Mouse (Mus musculus): ENCODE data around the gene Kdm2b. TPM values are rescaled to one million over a fixed set of nuclear protein-coding genes. Genes with fewer than 3 reads are reported as not detected.

Gene Kdm2b
- polyA plus RNA-seq, 1 experiment from 2014 or later: 35.6 TPM

DNA sequence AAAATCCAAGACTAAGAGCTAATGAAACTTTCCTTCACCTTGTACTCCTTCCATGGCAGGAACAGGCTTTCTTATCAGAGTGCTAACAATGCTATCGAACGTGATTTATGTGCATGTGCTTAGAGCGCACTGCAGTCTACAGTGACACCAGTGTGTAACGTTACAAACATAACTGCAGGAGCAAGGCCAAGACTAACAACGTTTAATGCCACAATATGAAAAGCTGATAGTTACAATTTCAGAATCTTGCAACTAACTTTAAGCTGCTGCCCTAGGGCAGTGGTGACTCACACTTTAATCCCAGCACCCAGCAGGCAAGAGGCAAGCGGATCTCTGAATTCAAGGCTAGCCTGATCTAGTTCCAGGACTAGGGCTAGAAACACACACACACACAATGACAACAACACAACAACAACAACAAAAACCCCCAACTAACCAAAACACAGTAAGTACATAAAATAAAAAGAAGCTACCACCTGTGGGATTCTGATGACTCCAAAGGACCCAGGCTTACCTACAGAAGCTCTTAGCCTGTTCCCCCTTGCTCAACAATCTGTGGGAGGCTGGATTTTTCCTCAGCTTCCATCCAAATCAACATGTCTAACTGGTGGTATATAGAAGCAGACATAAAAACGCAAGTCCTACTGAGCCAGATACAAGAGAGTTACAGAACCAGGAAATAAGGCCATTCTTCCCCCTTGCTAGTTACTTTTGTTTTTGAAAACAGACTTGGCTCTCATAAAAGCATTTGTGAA is 104.9 kb downstream of the Kdm2b start:
- in situ Hi-C loops (cut with MboI; ENCODE audit: low pct_unique_long_range_greater_than_20kb): no loop called here
- ChIA-PET POLR2A (interaction anchor here (0.5 to 1.4 kb wide), 3 partner anchors 13 to 66 kb away, joined by 3 to 4 read pairs (median 3); no protein-coding TSS in a partner anchor), CTCF (interaction anchor here (1.0 to 2.8 kb wide), 3 partner anchors 9 to 72 kb away, joined by 4 to 8 read pairs (median 8); no protein-coding TSS in a partner anchor)
- H3K27me3 ChIP-seq: no peaks in the 10 kb centered on the region
- no peak for ATAC-seq
- peak; percentile 47 for DNase-seq (ENCODE audit: low read depth, low spot score)
- TF ChIP-seq CTCF (IDR thresholded peaks at IDR 0.05): no peak

DNA sequence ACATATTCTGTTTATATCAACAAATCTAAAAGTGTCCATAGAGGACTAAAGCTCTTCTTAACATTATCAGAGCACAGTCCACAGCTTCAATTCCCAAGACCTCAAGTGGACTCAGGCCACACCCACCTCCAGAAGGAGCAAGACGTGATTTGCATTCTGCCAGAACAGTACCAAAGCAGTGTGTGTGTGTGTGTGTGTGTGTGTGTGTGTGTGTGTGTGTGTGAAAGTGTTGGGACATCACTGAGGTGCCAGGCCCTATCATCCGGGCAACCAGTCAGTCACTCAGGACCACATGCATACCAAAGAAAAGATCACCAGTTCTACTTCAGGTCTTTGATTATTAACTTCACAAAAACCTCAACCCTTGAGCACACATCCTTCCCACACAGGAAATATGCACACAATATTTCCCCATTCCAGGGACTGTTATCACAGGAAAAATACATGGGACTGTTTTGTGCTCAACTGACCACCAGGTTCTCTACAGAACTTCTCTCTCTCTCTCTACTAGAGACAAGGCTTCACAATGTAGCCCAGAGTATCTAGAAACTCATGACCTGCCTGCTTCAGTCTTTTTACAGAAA is 105.9 kb downstream of the Kdm2b start:
- TF ChIP-seq CTCF (IDR thresholded peaks at IDR 0.05): no peak
- H3K27me3 ChIP-seq: no peaks in the 10 kb centered on the region
- ChIA-PET POLR2A (interaction anchor here (0.7 to 1.4 kb wide), 3 partner anchors 15 to 161 kb away, joined by 3 read pairs; no protein-coding TSS in a partner anchor), CTCF (interaction anchor here (1.4 to 2.8 kb wide), 3 partner anchors 10 to 72 kb away, joined by 4 to 8 read pairs (median 4); no protein-coding TSS in a partner anchor)
- in situ Hi-C loops (cut with MboI; ENCODE audit: low pct_unique_long_range_greater_than_20kb): no loop called here
- no peak for DNase-seq (ENCODE audit: low read depth, low spot score)
- no peak for ATAC-seq

DNA sequence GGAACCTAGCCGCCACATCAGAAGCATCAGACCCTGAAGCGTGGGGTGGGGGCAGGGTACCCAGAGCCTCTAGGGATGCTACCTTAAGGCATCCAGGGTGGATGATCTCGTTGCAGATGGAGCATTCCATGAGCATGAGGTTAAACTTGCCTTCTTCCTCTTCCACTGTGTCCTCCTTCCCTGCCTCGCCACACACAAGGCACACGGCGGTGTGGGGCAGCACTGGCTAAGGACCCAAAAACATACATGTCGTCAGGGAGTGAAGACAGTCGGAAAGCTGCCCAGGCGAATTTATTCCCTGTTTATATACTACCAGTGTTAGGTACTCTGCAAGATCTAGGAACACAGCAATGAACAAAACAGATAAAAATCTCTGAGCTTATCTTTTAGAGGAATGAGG is 106.4 kb downstream of the Kdm2b start:
- in situ Hi-C loops (cut with MboI; ENCODE audit: low pct_unique_long_range_greater_than_20kb): no loop called here
- TF ChIP-seq CTCF (IDR thresholded peaks at IDR 0.05): no peak
- DNase-seq (ENCODE audit: low read depth, low spot score): no peak
- CTCF ChIA-PET: interaction anchor here (0.9 to 2.8 kb wide), 5 partner anchors 10 to 71 kb away, joined by 3 to 8 read pairs (median 4); no protein-coding TSS in a partner anchor
- no peaks in the 10 kb centered on the region for H3K27me3 ChIP-seq
- ATAC-seq: no peak
- POLR2A ChIA-PET: interaction anchor here (0.7 kb wide), 2 partner anchors 40 to 162 kb away, joined by 3 read pairs; no protein-coding TSS in a partner anchor

DNA sequence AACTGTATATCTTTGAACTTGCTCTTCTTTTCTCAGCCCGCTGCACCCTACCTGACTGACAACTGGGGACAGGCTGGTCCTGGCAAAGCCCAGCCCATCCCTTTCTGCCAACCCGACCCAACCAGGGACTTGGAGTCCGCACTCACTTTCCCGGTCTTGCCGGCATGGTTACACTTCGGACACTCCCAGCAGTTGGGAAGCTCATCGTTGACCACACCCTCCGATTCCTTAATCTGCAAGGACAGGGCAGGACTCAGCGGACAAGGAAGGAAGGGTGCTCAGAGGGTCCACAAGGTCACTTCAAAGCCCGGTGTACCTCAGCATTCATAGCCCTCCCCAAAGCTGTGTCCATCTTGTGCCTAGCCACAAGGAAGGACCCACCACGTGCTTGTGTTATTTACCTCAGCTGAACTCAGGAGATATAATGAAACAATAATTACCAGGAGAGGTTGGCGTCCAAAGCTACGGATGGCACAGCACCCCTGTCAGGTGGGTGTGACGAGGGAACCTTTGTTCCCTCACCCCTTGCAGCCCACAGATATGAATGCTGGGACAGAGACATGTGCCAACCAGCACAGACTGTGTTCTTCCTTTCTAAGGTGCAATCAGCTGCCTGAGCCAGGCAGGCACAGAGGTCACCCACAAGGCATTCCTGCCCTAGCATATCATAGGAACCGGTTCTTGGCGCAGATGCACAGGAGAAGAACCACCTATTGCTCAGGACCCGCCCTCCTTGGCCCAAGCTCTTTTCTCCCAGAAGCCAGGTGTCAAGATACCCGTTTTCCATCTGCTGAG is 107.2 kb downstream of the Kdm2b start:
- DNase-seq (ENCODE audit: low read depth, low spot score) (no peak), ATAC-seq (no peak)
- TF ChIP-seq CTCF (IDR thresholded peaks at IDR 0.05): no peak
- CTCF ChIA-PET: interaction anchor here (0.8 to 2.8 kb wide), 10 partner anchors 9 to 71 kb away, joined by 3 to 13 read pairs (median 4); no protein-coding TSS in a partner anchor
- H3K27me3 ChIP-seq: no peaks in the 10 kb centered on the region
- in situ Hi-C loops (cut with MboI; ENCODE audit: low pct_unique_long_range_greater_than_20kb): no loop called here
- POLR2A ChIA-PET: interaction anchor here (0.7 kb wide), 1 partner anchor 41 kb away, joined by 3 read pairs; no protein-coding TSS in a partner anchor

DNA sequence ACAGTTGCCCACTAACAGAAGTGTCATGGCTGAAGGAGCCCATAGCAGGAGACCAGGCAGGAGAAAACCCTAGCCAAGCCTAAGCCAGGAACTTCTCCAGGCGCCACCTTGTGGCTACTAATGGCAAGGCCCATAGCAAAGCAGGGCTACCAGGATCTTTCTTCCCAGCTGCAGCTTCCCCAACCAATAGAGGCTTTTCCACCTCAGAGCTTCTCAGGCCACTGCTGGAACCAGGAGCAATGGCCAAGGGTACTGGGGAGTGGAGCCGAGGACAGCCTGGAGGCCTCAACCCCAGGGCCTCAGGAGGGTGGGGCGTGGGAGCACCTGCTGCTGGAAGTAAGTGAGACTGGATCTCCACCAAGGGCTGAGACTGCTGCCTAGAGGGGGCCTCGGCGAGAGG is 108.3 kb downstream of the Kdm2b start:
- ChIA-PET CTCF (interaction anchor here (0.7 to 2.8 kb wide), 12 partner anchors 9 to 74 kb away, joined by 3 to 13 read pairs (median 4); no protein-coding TSS in a partner anchor), POLR2A (interaction anchor here (0.9 to 1.5 kb wide), 2 partner anchors 15 to 28 kb away, joined by 3 to 4 read pairs; no protein-coding TSS in a partner anchor)
- peak; percentile 96 for TF ChIP-seq CTCF (IDR thresholded peaks at IDR 0.05)
- ATAC-seq (peak; percentile 37), DNase-seq (ENCODE audit: low read depth, low spot score) (no peak)
- in situ Hi-C loops (cut with MboI; ENCODE audit: low pct_unique_long_range_greater_than_20kb): no loop called here
- H3K27me3 ChIP-seq: no peaks in the 10 kb centered on the region

DNA sequence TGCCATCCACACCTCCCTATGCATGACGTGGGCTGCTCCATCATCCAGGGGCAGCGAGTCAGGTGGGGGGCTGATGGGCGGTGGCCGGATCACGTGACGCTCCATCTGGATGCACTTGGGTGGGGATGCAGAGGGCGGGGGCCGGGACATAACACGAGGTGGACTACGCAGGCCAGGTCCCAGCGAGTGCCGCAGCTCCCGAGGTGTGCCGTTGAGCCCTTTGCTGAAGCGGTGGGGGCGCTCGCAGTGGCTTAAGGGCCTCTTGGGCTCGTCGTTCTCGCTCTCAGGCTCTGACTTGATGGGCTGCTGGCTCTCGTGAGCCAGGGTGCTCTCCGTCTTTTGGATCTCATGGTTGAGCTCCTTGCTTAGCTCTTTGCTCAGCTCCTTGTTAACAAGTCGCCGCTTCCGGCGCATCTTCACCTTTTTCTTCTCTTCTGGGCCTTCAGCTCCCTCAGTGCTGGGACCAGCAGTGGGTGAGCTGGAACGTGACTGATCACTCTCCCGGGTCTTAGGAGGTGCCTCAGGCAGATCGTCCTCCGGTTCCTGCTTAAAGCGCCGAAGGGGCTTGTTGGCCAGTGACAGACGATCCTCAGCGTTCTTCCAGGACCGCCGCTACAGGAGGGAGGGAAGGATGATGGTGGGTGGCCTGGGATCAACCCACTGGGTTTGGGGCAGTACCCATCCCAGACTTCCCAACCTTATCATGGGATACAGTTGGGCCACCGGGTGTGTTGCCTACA is 109.2 kb downstream of the Kdm2b start:
- H3K27me3 ChIP-seq: no peaks in the 10 kb centered on the region
- no peak for DNase-seq (ENCODE audit: low read depth, low spot score)
- in situ Hi-C loops (cut with MboI; ENCODE audit: low pct_unique_long_range_greater_than_20kb): no loop called here
- TF ChIP-seq CTCF (IDR thresholded peaks at IDR 0.05): no peak
- CTCF ChIA-PET: interaction anchor here (1.1 to 2.8 kb wide), 10 partner anchors 11 to 74 kb away, joined by 3 to 13 read pairs (median 4); no protein-coding TSS in a partner anchor
- no peak for ATAC-seq
- POLR2A ChIA-PET: interaction anchor here (0.9 to 1.5 kb wide), 3 partner anchors 14 to 64 kb away, joined by 3 to 4 read pairs (median 3); no protein-coding TSS in a partner anchor

DNA sequence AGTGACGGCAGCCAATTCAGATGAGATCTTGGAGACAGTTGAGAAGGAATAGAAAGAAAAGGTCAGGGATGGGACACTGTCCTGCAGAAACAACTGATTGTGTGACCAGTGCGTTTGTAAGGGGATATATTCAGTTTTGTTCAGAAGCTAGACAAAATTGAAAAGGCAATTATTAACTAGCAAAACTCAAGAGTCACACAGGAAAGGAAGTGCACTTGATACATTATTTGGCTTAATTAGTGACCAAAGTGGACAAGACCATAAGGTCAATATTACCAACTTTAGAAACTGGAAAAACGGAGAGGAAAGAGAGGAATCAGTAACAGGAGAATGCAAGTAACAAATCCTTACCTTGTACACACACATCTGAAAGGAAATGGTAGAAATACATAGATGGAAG is 113.0 kb downstream of the Kdm2b start:
- ChIA-PET POLR2A (no interaction called here), CTCF (interaction anchor here (1.5 kb wide), 1 partner anchor 13 kb away, joined by 4 read pairs; no protein-coding TSS in a partner anchor)
- in situ Hi-C loops (cut with MboI; ENCODE audit: low pct_unique_long_range_greater_than_20kb): no loop called here
- no peaks in the 10 kb centered on the region for H3K27me3 ChIP-seq
- no peak for ATAC-seq
- DNase-seq (ENCODE audit: low read depth, low spot score): no peak
- TF ChIP-seq CTCF (IDR thresholded peaks at IDR 0.05): no peak

DNA sequence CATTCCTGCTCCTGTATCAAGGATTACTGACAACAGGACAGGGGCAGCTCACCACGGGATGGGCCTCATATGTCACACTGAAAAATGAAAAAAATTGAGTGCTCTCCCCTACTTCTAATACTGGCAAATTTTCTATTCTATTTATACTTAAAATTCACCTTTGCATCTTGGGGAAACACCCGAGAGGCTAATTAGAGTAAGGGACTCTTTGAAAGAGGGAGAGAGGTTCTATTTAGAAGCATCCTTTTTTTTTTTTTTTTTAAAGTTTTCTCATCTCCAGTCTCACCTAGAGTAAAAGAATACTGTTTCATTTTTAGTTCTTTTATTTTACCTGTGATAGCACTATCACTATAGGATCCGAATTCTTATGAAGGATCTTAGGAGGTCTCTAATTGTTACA is 115.3 kb downstream of the Kdm2b start:
- in situ Hi-C loops (cut with MboI; ENCODE audit: low pct_unique_long_range_greater_than_20kb): no loop called here
- ChIA-PET POLR2A (no interaction called here), CTCF (interaction anchor here (1.0 to 2.0 kb wide), 2 partner anchors 10 to 20 kb away, joined by 3 to 8 read pairs; no protein-coding TSS in a partner anchor)
- ATAC-seq: no peak
- TF ChIP-seq CTCF (IDR thresholded peaks at IDR 0.05): no peak
- H3K27me3 ChIP-seq: no peaks in the 10 kb centered on the region
- DNase-seq (ENCODE audit: low read depth, low spot score): no peak

DNA sequence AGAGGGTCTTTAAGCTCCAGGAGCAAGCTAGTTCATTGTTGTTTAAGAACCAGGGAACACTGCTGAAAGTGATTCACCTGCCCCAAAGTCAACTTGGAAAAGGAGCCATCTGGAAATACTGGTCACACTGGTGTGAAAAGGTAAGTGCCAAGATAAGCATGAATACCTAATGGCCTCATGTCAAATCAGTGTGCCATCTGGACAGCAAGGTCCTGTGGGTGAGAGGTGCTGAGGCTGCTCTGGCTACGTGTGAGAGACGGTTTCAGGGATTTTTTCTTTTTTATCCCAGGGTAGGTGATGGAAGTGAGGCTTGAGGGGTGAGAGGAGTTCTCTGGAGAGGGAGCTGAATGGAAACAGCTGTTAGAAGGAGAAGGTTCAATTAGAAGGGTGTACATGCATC is 116.0 kb downstream of the Kdm2b start:
- CTCF ChIA-PET: interaction anchor here (0.6 to 2.0 kb wide), 3 partner anchors 10 to 21 kb away, joined by 3 to 8 read pairs (median 3); no protein-coding TSS in a partner anchor
- no peak for DNase-seq (ENCODE audit: low read depth, low spot score)
- no peak for ATAC-seq
- no peak for TF ChIP-seq CTCF (IDR thresholded peaks at IDR 0.05)
- in situ Hi-C loops (cut with MboI; ENCODE audit: low pct_unique_long_range_greater_than_20kb): no loop called here
- H3K27me3 ChIP-seq: no peaks in the 10 kb centered on the region
- POLR2A ChIA-PET: no interaction called here
